Mouse (Mus musculus) frontal cortex, adult (tissue): Measurements from ENCODE around the gene Brat1.

Experiments
- ATAC-seq: cut with Nextera tagmentation; 2 replicates; pipeline ENCODE4 v1.9.2; 2017; ENCODE audit warnings: mild to moderate bottlenecking, moderate library complexity, mixed read lengths; ENCODE audit not compliant: low TSS enrichment

Gene Brat1

GRCm38 (mm10) chr5:140743706-140744131 lies 38.9 kb downstream of the Brat1 start:
- ATAC-seq, result no peak

- no peak for ATAC-seq
Observed at GRCm38 (mm10) chr5:140748425-140748824, 43.6 kb downstream of the Brat1 start.

GRCm38 (mm10) chr5:140749062-140749875 lies 44.5 kb downstream of the Brat1 start:
- ATAC-seq, result peak; percentile 81

- ATAC-seq, result no peak
Observed at GRCm38 (mm10) chr5:140750925-140751324, 46.1 kb downstream of the Brat1 start.

GRCm38 (mm10) chr5:140752041-140752440 lies 47.2 kb downstream of the Brat1 start:
- no peak for ATAC-seq

GRCm38 (mm10) chr5:140752639-140753038 lies 47.8 kb downstream of the Brat1 start:
- ATAC-seq, result no peak

- ATAC-seq, result no peak
Observed at GRCm38 (mm10) chr5:140753223-140753622, 48.4 kb downstream of the Brat1 start.

GRCm38 (mm10) chr5:140758864-140759263 lies 54.1 kb downstream of the Brat1 start:
- ATAC-seq, result no peak

- no peak for ATAC-seq
Observed at GRCm38 (mm10) chr5:140762540-140762939, 57.7 kb downstream of the Brat1 start.

GRCm38 (mm10) chr5:140764921-140765613 lies 60.3 kb downstream of the Brat1 start:
- no peak for ATAC-seq

- ATAC-seq, result no peak
Observed at GRCm38 (mm10) chr5:140766566-140766965, 61.8 kb downstream of the Brat1 start.

- peak; percentile 62; the same call in 1 of the 2 replicates for ATAC-seq
Observed at GRCm38 (mm10) chr5:140767704-140768141, 62.9 kb downstream of the Brat1 start.

GRCm38 (mm10) chr5:140768333-140768732 lies 63.5 kb downstream of the Brat1 start:
- peak; percentile 53; the same call in 1 of the 2 replicates for ATAC-seq
